Mouse (Mus musculus) left cerebral cortex, postnatal 25 days (tissue): ENCODE measurements at regions not wholly inside any gene's neighbourhood (a gene's known extent, or its start where the extent isn't known, plus 50 kb on each side); places are given as distances from the start of the nearest gene placed in this dataset.

ENCODE experiments used
- DNase-seq, 2 experiments: peaks; one replicate each; pipeline ENCODE4 v3.0.0; 2022; ENCODE audit warnings: low spot score in 2 of 2, mixed read lengths in 1 of 2
- intact Hi-C: fragments of 180-260 bp; cut with DNase I; formaldehyde crosslinking; loops from one replicate; pipeline ENCODE4 v1.15.1; 2025

- intact Hi-C loops: no loop called here
- no peak for DNase-seq
These were observed 137.3 kb downstream of the Il15 start for GRCm38 (mm10) chr8:82265745-82266144.

- DNase-seq: no peak
- intact Hi-C loops: no loop called here
These were observed 140.8 kb downstream of the Il15 start for GRCm38 (mm10) chr8:82262196-82262595.

- intact Hi-C loops: no loop called here
- DNase-seq: no peak
These were observed 142.4 kb downstream of the Il15 start for GRCm38 (mm10) chr8:82260613-82261012.

DNA sequence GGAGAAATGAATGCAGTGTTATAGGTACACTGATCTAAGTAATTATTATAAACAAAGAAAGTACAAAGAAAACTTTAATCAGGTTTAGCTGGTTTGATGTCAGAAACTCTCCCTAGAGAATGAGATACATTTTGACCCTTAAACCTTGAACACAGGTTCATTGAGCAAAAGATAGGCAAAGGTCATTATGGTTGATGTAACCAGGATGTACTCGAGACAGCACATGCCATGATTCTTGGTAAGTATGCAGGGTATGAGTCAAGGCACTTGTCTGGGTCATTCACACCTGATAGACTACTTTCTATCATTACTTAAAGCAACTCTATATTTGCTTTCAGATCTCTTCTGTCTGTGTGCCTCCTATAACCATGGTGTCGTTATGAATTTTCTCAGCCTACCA is 147.2 kb downstream of the Il15 start:
- intact Hi-C loops: no loop called here
- DNase-seq: no peak

GRCm38 (mm10) chr8:82252406-82252805 is 150.6 kb downstream of the Il15 start:
- no peak for DNase-seq
- intact Hi-C loops: no loop called here

DNA sequence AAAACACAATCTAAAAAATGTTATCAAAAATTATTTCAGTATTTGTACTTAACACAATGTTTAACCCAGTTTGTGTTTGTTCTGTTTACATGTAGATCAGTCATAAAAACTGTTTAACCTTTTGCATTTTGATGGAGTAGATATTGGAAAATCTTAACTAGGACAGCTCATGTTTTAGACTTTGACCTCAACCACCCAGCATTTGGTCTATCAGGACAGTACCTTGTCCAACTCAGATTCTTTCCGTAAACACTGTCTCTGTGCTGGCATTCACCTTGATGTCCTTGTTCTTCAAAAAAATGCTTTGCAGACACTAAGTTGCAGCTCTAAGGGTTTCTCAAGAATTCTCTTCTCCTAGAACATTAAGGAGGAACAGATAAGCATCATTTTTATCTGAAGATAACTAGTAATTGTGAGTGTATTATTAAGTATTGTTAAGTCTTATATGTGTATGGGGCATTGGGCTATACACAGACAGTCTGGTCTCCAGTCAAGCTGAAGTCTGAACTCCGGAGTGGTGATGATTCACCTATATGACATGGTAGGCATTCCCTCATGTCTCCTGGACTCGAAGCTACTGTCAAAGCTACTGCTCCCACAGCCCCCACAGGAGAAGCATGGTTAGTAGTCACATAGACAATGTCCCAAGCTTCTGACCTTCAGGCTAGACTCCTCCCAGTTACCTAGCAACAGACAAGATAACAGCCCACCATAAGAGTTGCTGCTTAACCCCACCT is 153.0 kb downstream of the Il15 start:
- intact Hi-C loops: no loop called here
- DNase-seq: no peak

DNA sequence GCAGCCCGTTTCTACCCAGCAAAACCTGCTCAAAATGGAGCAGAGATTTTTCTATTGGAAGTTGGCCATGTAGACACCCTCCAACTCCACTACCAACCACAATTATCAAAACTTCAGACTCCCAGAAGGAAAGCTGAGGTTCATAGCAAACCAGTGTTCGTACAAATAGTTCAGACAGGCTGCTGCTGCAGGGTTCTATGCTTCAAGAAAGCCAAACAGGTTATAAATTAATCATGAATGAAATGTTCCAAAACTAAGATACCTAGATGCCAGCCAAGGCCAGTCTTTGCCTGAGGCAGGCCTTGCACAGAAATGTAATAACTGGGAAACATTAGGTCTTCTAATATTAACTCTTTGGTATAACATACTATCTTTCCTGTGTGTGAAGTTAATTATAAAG is 158.9 kb downstream of the Il15 start:
- no peak for DNase-seq
- intact Hi-C loops: no loop called here

DNA sequence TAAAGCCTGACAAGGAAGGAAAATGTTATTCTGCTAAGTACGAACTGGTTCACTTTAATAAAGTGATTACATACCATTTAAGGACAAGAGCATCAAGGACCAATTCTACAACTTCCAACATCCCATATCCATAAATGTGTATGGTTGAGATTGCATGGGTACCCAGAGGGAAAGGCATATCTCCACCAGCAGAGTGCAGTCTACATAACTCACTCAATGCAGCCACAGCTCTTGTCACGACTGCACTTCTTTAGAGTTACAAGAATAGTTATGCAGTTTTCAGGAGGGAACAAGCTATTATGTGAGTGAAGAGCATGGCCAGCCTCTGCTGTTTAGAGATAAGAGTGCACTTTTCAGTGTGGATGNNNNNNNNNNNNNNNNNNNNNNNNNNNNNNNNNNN is 173.1 kb downstream of the Il15 start:
- peak in 1 of 2 experiments; percentile 4 for DNase-seq
- intact Hi-C loops: no loop called here

DNA sequence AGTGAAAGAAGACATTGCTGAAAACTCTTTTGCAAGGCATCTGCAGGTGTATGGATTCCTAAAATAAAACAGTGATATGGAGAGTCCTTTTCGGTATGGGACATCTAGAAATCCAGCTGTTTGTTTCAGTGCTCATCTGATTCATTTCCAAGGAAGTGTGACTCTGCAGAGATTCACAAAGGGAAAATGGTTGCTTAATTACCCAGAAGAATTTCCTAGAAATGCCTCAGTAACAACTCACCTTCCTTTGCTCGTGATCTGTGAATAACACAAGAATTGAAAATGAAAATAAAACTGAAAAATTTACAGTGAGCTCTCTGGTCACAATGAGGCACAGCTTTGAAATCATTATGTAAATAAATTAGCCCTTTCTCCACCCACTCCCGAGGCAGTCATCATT is 201.3 kb downstream of the Il15 start:
- intact Hi-C loops: no loop called here
- no peak for DNase-seq

GRCm38 (mm10) chr8:82200176-82200575 is 202.8 kb downstream of the Il15 start:
- intact Hi-C loops: no loop called here
- no peak for DNase-seq

DNA sequence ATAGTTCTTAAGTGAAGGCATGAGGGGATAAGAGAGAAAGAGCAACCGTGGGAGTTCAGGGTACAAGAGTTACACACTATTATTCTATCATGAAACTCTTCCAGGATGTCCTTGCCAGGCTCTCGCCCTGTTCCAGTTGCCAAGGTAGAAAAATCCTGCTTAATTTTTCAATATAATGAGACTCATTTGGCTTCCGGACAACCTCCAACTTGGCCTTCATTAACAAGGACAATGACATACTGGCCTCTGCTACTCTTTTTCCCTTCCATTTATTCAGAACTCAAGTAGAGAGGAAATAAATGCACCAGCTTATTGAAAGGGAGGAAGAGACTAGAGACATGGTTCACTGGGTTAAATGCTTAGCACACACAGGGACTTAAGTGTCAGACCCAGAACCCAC is 206.5 kb downstream of the Il15 start:
- intact Hi-C loops: no loop called here
- peak in 1 of 2 experiments; percentile 25 for DNase-seq

GRCm38 (mm10) chr8:82195112-82195511 is 207.9 kb downstream of the Il15 start:
- DNase-seq: peak in 1 of 2 experiments; percentile 37
- intact Hi-C loops: no loop called here

DNA sequence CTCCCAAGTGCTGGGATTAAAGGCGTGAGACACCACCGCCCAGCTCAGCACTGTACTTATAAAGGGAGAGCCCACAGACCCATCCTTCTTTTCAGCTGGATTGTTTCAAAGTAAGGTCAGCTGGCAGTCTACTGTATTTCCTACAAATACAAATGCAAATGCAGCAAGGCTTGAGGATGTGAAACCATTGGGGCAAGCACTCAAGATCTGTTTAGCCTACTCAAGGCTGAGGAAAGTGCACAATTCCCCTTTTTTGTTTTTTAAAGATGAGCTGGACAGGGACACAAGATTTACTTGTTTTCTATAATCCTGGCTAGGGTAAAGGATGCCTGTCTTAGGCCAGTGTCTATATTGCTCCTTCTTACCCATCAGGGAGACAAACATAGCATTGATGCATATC is 212.0 kb downstream of the Il15 start:
- no peak for DNase-seq
- intact Hi-C loops: no loop called here

DNA sequence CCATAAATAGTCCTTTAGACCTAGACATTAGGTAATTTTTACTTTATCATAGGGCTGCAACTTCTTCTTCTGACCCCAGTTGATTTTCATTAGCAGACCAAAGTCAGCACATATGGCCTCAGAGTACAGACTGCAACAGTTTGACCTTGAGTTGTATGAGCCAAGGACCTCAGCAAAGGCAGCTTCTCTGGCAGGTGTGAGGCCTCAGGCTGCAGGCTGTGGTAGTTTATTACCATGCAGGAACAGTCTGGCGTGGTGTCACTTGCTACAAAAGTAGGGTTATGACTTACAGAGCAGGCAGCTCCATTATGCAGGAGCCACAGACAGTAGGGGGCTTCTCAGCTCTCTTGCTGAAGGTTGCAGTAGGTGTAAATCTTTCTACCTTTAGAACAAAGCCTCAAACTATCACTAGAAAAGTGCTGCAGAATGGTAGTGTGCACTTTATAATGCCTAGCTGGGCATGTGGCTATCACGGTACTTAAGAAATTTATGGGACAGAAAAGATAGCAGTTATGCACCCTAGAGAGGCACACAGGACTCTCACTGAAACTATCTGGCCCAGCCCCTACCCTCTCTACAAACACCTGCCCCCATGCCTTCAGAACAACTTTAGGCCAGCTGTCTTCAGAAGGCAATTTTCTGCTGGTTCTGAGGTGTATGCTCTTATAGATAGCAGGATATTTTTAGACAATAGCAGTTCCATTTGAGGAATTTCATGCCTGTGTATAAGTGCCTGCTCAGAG is 215.7 kb downstream of the Il15 start:
- DNase-seq: no peak
- intact Hi-C loops: no loop called here

DNA sequence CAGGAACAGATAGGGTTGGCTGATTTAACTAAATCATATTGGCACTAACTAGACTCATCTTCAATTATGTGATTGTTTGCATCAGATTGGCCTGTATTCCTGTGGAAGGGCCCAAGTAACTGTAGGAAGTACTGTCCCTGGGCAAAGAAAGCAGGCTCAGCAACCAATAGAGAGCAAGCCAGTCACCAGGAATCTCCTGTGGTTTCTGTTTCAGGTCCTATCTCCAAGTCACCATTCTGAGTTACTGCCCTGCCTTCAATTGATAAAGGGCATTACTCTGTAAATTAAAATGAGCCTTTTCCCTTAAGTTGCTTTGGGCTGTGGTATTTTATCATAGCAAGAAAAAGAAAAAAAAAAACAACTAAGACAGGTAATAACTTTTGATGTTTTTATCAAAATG is 219.0 kb downstream of the Il15 start:
- no peak for DNase-seq
- intact Hi-C loops: no loop called here
